Mouse (Mus musculus): ENCODE measurements around the gene Gm9040.
"Not testable (repeated sequence)": the region's sequence is repeated elsewhere in the genome, so short reads cannot be mapped to it uniquely, and the experiment has no call there.

Gm9040 gene

GRCm38 (mm10) chr10:118326869-118327268 is at the start of gene Gm9040:
Gene Gm9040 (minus strand): TSS chr10:118326969.
- DNase-seq: not testable (repeated sequence)

- peak; percentile 64 for DNase-seq
These were observed 43.7 kb upstream of the Gm9040 start for GRCm38 (mm10) chr10:118370443-118370842.

GRCm38 (mm10) chr10:118369518-118369917 is 42.7 kb upstream of the Gm9040 start:
- no peak for DNase-seq

GRCm38 (mm10) chr10:118354005-118354404 is 27.2 kb upstream of the Gm9040 start, which contains the start of gene Gm9049:
Gene Gm9049 (minus strand): TSS chr10:118354105.
- DNase-seq: not testable (repeated sequence)

GRCm38 (mm10) chr10:118348579-118348978 is 21.8 kb upstream of the Gm9040 start, which contains the start of gene Gm9048:
Gene Gm9048 (minus strand): TSS chr10:118348679.
- not testable (repeated sequence) for DNase-seq

GRCm38 (mm10) chr10:118343155-118343554 is 16.4 kb upstream of the Gm9040 start, which contains the start of gene Gm9046:
Gene Gm9046 (minus strand): TSS chr10:118343255.
- DNase-seq: not testable (repeated sequence)

- not testable (repeated sequence) for DNase-seq
These were observed 11.0 kb upstream of the Gm9040 start, which contains the start of gene Gm9045 for GRCm38 (mm10) chr10:118337731-118338130. Gene Gm9045 (minus strand): TSS chr10:118337831.

- not testable (repeated sequence) for DNase-seq
These were observed 5.5 kb upstream of the Gm9040 start, which contains the start of gene Gm9044 for GRCm38 (mm10) chr10:118332308-118332707. Gene Gm9044 (minus strand): TSS chr10:118332408.

GRCm38 (mm10) chr10:118319024-118319423 is 7.7 kb downstream of the Gm9040 start:
- no peak for DNase-seq

- not testable (repeated sequence) for DNase-seq
These were observed 24.6 kb downstream of the Gm9040 start for GRCm38 (mm10) chr10:118302133-118302532.

- no peak for DNase-seq
These were observed 31.8 kb downstream of the Gm9040 start, which contains the start of gene Iltifb for GRCm38 (mm10) chr10:118294938-118295337. Gene Iltifb (minus strand): TSS chr10:118295038.

- DNase-seq: not testable (repeated sequence)
These were observed 43.8 kb downstream of the Gm9040 start for GRCm38 (mm10) chr10:118283016-118283415.

- DNase-seq: not testable (repeated sequence)
These were observed 44.2 kb downstream of the Gm9040 start for GRCm38 (mm10) chr10:118282565-118282964.

- not testable (repeated sequence) for DNase-seq
These were observed 48.7 kb downstream of the Gm9040 start for GRCm38 (mm10) chr10:118278069-118278468.

Measured in kidney, adult 18-20 months (tissue).